Mouse (Mus musculus) thymus, postnatal 4 days (tissue): ENCODE data around the gene Thsd4.
A peak's percentile ranks its signal among the peaks of the same experiment; 100 is the strongest.

Source experiments
- DNase-seq: peaks from one replicate; pipeline ENCODE4 v3.0.0; 2021

Thsd4 gene

DNA sequence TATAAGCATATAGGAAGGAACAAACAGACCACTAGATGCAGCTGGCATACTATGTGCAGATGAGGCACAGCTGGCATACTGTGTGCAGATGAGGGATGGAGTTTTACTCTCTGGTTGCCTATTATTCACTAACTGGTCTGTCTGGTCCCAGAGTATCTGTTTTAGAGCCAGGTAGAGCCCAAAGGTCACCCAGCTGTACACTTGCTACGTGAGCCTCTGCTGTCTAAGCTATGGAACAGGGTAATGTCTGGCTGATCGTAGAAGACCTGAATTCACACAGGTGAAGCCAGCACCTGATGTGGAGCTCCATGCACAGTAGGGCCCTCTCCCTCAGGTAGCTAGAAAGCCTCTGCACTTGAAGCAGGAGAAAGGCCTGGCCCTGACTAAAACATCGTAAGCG lies 5.5 kb downstream of the Thsd4 start:
- DNase-seq = no peak

DNA sequence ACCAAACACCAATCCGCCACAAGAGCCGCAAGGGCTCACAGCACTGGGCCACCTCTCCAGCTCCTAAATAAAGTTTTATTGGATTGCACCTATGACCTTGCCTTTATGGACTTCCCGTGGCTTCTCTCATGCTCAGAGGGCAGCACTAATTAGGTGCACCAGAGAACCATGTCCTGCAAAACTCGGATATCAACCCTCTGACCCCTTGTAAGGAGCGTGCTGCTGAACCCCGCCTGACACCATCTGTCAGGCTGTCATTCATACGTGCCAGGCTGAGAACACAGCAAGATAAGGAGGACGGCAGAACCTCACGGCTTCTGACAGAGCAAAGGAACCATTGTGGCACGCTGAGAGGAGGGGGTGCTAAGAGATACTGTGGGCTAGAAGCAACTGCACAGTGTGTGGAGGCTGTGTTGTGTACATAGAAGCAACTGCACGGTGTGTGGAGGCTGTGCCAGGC lies 8.5 kb downstream of the Thsd4 start:
- DNase-seq = no peak

DNA sequence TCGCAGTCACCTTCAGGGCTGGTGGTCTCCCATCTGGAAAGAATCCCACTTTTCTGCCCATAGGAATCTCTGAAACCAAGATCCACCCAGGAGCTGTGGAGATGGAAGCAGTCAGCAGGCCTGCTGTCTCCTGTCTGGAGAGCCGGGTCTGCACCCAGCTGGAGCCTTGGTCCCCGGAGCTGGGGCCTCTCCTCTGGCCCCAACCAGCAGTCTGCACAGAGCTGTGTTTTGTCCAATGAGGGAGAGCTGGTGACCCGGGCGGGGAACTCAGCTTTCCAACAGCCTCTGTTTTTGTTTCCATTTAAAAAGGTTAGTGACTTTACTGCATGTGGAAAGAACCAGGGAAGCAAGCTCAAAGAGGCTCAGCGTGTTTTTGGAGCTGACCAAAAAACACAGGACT lies 11.0 kb downstream of the Thsd4 start:
- no peak for DNase-seq

DNA sequence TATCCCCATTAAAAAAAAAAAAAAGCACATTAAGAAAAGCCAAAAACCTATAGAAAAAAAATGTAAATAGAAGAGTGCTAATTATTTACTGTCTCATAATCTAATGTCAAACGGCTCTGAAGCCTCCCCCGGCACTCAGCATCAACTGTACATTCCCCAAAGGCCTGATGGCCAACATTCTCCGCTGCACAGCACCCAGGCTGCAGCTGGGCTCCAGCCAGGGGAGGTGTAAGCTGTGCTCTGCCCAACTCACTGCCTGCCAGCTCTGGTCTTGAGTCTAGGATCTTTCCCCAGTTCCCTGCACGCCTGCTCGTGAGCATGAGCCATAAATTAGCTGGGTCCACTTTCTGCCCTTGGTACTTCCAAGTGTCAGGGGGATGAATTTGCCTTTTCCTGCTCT lies 15.7 kb downstream of the Thsd4 start:
- DNase-seq = no peak

DNA sequence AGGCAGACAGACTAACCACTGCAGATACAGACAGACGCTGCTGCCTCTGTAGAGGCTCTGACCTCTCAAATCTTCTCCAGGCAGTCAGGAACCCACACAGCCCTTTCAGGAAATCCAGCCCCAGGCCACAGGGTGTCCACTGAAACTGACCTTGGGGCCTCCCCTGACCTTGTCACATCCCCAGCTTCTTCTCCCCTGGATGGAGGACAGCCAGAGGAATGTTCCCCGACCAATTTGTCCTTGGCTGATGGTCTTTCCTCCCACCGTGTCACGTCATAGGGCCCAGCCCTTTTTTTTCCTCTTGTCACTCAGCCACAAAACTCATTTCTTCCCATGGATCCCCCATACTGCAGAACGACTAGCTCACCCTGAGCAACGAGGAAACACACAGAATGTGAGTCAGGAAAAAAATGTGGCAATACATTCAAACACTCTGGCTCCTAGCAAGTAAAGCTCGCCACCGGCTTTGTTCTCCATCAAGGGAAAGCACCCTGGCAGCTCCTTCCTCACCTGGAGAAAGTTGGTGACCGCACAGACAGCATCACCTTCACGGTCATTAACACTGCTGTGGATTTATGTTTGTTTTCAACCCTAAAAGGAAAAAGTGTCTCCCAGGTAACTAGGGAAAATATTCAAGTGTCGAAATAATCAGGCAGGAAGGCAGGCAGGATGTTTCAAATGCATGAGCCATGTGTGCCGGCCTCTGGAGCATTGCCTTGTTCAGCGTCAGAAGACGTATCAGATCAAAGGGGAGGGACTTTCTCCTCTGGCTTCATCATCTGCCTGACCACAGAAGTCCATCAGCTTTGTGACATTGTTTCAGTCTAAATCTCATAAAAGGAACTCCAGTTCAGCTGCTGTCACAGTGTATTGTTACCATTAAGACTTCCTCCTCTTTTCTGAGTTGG lies 17.2 kb downstream of the Thsd4 start:
- DNase-seq = no peak

DNA sequence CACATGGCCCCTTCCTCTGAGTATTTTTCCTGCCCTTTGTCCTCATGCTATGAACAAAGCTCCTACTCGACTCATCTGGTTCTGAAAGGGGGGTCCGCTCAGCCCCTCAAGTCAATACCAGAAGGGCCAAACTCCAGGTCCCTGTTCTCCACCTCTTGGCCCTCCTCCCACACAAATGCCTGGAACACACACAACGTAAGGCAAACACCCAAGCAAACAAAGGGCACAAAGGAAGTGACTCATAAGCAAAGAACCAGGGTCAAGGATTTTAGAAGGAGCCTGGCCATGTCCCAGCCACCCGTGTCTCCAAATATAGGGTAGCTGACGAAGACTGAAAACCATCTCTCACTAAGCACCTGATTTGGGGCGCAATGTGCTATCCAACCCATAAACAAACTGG lies 19.6 kb downstream of the Thsd4 start:
- no peak for DNase-seq

- no peak for DNase-seq
Observed at GRCm38 (mm10) chr9:60501504-60502179, 20.2 kb downstream of the Thsd4 start.

GRCm38 (mm10) chr9:60492275-60492974 lies 29.4 kb downstream of the Thsd4 start:
- no peak for DNase-seq

DNA sequence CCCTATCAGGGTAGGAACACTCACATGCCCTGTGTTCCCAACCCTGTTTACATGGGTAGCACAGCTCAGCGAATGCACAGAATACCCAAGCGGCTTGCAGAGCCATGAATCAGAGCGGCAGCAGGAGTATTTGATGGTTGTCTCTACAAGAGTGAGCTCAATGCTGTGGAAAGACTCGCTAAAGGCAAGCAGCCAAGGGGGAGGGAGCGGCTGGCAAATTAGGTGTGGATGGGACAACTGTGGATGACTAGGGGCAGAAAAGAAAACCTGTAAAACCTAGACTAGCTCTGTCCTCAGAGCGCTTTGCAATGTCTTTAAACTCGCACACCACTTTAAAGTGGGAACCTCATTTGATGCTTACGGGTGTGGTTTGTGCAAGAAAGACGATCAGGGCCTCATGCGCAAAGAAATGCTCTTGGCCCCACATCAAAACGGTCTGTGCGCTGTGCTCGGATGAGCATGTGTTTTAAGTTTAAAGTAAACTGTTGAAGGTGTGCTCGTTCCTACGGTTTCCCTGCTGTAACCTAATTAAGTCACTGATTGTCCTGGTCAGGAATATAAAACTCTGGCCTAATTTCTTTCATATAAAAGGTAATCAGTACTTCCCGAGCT lies 30.3 kb downstream of the Thsd4 start:
- DNase-seq = peak; percentile 19

DNA sequence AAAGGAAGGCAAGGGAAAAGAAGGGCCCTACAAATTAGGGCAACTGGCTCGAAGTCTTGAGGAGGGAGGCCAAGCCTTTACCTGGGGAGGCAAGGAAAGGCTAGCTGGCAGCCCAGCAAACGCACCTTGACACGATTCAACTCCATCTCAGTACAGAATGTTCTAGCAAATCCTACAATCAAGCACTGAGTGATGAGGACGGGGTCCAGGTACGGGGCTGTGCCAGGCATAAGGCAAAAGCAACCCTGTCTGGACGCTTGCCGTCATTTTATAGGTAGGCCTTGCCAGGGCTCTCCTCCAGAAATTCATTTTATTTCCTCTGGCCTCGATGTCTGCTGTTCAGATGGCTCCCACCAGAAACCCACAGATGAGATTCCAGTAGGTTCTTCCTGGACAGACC lies 30.8 kb downstream of the Thsd4 start:
- no peak for DNase-seq

DNA sequence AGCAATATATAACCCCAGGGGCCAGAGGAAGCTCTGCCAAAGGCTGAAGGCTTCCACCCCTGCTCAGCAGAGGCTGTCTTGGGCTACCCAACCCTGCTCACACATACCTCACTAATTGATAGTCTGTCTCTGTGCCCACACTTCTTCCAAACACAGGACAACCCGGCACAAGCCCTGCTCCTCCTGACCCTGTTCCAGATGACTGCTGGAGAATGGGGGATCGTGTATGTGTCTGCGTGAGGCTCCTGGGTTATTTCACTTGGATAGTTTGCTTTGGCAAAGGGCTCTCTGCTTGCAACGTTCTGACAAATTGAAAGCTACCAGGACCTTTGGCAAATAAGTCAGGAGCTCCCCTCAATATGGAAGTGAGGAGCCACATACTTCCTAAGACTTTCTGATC lies 33.0 kb downstream of the Thsd4 start:
- DNase-seq = no peak

GRCm38 (mm10) chr9:60482165-60482564 lies 39.7 kb downstream of the Thsd4 start:
- DNase-seq = no peak

GRCm38 (mm10) chr9:60480052-60480451 lies 41.8 kb downstream of the Thsd4 start:
- no peak for DNase-seq

GRCm38 (mm10) chr9:60478806-60479205 lies 43.0 kb downstream of the Thsd4 start:
- no peak for DNase-seq

GRCm38 (mm10) chr9:60477991-60478750 lies 43.7 kb downstream of the Thsd4 start:
- DNase-seq = no peak

DNA sequence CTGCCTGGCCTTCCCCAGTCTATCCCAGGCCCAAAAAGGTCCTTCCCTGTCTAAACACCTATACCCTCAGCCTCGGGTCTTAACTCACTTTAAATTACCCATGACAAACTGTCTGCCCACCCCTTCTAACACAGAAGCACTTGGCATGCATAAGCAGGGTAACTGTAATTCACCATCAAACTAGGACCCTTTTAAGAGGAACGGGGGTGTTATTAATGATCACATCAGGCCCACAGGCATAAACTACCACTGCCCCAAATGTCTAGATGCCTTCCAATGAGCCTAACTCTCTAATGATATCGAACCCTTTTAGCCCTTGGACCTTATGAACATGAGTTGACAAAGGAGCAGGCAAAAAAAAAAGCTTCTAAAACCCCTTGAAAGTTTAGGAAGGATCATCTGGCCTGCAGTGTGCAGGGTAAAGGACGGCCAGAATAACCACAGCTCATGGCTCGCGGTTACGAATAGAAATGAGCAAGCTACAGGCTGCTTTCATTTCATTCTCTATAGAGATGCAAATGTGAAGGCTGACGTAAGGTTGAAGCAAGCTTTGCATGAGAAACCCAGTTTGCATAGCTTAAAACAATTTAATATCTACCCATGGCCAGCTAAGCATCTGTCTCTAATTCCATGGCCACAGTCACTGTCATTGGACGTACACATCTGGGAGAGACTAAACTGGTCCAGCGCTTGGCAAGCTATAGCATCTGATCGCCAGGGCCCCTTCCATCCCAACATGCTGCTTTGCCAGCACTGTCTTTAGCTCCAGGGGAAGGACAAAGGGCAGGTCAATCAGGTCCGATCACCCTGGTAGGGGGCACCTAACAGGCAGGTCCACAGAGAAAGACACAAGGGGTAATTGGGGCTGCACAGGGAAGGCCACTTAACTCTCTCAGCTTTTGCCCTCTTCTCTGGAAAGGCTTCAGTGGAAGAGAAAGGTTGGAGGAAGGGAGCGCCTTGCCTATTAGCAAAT lies 61.5 kb downstream of the Thsd4 start:
- DNase-seq = no peak

DNA sequence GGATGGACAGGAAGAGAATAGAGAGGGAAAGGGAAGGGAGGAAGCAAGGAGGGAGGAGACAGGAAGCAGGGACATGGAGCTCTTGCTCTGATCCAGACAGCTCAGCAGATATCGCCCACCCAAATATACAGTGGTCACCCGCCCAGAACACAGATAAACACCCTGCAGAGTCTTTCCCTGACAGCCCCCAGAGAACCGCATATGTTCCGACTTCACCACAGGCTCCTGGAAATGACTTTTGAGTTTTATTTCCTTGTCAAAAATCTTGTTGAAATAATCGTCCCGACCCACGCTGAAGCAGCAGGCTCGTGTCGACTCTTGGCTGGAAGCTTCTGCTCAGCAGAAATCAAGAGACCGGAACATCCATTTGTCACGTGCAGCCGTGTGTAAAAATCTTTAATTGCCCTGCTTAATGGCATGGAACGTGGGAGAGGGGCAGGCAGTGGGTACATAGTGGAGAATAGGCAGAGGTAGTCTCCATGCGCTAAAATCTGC lies 63.3 kb downstream of the Thsd4 start:
- DNase-seq = no peak

DNA sequence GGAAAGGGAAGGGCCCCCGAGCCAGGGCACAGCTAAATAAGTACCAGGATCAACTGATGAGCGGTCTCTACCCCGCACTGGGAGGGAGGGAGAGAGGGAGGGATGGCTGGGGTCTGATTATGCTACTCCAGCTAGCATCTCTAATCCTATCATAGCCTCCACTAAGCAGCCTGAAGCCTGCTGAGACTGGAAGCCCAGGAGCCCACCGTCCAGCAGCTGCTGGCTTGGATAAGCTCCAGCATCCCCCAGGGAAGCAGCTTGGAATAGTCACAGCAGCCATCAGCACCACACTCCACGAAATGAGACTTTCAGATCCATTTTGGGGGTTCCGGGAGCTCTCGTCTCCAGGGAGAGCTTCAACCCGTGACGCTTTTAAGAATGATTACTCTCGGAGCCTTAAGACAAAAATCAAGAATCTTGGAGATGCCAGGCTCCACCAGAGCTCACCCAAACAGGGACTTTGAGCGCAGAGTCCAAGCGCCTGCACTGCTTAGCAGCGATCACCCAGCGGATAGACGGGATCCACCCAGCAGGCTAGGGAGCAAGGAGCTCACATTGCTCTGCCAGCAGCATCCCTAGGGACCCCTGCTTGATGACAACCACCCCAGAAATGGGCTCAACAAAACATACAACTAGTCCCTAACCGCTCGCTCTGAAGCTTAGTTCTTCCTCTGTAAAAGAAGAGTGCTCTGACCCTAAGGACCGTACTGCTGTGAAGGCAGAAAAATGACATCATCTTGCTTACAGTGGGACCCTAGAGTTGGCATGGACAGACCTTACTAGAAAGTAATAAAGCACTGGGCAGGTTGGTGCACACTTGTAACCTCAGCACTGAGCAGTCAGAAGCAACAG lies 64.3 kb downstream of the Thsd4 start:
- DNase-seq = no peak

DNA sequence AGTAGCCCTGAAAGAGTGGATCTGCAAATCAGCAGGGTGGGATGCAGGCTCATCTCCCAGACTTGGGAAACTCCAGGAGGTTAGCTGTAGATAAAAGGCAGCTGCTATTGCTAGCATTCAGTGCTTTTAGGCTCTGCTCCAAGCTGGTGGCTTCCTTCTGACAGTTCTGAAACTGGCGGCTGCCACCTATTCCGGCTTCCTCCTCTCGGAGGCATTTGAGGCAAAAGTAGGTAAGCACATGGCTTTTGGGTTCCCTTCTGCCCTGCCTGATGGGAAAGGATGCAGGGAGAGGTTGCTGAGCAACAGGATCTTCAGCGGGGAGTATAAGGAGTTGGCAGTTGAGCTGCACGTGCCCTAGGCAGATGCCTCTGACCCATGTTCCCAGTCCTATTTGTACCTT lies 65.2 kb downstream of the Thsd4 start:
- DNase-seq = no peak
